Mouse (Mus musculus) cerebellum, adult 9-11 months (tissue): ENCODE results near the gene AB124611.
"Not testable (repeated sequence)": the region's sequence is repeated elsewhere in the genome, so short reads cannot be mapped to it uniquely, and the experiment has no call there.

Experiments used
- DNase-seq: peaks from one replicate; pipeline ENCODE4 v3.0.0; 2022

Gene AB124611

DNA sequence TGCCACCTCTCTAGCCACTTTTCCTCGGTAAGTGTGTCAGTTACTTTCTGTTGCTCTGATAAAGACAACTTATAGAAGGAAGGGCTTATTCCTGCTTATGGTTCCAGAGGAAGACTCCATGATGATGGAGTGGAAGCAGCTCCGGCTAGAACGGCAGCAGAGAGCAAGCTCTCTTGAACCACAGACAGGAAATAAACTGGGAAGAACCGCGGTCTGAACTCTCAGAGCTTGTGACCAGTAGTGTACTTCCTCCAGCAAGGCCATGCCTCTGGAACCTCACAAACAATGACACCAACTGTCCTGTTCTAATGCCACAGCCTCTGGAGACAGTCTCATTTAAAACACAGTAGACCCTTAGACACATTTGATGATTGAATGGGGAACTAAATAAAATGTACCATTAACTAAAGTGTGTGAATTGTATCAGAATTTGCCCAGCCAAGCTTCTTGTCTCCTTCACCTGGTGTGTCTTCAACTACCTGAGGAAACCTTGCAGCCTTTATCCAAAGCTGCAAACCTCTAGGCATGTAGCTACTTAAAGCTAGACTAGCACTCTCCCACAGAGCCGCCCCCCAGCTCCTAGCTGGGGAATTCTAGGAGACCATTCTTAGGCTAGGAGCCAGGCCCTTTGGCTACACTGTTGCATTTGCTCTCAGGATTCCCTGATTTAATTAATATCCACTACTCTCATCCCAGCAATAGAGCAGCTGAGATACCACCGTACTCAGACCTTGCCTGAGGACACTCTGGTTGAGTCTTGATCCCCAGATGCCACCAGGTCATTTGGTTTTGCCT, 637 bp upstream of the AB124611 start:
- DNase-seq: no peak

DNA sequence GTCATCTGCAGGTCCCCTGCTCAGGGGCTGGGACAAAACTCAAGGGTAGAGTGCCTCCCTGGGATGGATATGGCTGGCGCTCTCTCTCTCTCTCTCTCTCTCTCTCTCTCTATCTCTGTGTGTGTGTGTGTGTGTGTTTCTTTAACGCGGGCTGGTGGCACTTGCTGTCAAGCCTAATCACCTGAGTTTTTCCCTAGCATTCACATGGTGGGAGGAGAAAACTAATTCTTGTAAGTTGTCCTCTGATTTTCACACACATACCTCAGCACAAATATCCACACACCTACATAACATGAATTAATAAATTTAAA, 613 bp downstream of the AB124611 start:
- no peak for DNase-seq

DNA sequence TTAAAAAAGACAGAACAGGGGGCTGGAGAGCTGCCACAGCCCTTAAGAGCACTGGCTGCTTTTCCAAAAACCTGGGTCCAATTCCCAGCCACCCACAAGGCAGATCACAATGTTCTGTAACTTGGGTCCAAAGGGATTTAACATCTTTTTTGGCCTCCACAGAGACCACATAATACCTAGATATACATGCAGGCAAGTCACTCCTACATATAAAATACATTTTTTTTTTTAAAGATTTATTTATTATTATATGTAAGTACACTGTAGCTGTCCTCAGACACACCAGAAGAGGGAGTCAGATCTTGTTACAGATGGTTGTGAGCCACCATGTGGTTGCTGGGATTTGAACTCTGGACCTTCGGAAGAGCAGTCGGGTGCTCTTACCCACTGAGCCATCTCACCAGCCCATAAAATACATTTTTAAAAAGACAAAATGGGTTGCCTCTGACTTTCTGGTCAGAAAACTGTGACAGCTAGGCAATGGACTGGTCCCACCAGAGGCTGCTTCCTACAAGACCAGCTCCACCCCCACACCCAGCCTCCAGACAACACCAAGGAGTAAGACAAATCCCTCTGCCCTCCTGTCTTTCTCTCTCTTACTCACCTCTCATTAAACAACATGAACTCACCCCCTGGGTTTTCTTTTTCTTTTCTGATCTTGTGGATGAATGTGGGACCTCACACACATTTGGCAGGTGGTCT, 1.3 kb downstream of the AB124611 start:
- DNase-seq: no peak

DNA sequence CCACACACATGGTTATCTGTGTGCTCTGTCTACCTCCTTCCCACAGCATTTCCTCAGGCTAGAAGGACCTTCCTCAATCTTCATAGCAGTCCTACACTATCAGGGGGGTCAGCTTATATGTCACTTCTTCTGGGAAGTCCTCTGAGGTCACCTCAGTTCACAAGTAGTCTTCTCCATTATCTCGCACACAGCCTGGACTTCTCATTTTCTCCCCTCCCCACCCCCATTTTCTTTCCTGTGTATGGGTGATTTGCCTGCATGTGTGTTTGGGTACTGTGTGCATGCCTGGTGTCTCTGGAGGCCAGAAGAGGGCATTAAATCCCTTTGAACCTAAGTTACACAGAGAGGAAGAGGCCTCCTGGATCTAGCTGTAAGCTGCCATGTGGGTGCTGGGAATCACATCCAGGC, 1.9 kb downstream of the AB124611 start:
- no peak for DNase-seq

DNA sequence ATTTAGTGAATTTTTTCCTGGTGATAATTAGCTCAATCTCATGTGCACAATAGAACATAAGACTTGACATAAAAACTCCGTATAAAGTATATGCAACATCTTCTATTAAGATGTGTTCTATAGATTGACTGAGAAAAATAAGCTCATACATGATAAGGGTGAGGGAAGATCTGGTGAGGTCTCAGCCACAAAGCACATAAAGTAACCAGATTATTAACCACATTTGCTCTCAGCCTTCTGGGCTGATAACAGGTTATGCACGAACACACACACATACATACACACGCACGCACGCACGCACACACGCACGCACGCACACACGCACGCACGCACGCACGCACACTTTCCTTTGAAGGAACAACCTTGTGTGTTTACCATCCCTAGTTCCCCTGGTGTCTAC, 10.5 kb downstream of the AB124611 start:
- DNase-seq: no peak

DNA sequence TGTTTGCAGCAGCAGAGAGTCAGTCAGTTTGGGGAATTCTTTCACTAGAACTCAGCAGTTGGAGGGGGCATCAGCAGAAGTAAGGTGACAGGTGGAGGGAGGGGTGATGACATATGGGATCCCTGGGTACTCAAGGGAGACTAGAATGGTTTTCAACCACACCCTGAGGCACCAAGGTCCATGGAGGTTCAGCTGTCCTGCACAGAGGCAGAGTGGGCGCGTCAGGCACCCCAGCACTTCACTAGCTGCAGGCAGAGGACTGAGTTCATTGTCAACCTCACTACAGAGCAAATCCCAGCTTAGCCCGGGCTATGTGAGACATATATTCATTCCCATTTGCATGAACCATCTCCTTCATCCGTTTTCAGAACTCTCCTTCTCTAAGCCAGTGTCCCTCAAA, 11.0 kb downstream of the AB124611 start:
- DNase-seq: no peak

DNA sequence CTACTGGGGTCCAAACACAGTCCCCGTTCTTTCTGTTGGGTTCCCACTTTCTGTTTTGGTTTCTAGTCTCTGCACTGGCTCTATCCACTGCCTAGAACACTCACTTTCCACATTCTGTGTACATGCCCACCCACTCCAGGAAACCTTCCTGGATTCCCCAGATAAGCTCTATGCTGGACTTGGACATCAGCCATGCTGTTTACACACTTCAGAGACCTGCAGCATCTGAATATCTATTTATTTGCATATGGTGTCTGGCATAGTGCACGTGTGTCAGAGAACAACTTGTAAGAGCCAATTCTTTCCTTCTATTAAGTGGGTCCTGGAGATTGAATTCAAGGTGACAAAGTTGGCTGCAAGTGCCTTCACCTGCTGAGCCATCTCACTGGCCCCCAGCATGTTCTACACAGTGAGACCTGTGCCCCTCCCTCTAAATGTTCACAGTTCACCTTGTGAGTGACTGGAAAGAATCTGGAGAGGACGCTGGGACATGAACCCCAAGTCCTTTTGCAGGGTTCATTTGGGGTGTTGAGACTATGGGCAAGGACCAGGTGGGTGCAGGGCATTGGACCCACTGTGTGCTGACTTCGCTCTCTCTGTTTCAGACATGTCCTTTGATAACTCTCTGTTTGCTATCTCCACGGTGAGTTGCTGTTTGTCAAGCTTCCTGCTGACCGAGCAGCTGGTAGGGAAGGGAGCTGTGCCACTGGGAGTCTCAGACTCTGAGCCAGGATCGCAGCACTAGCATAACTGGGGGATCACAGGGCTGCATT, 14.2 kb downstream of the AB124611 start:
- DNase-seq: no peak

DNA sequence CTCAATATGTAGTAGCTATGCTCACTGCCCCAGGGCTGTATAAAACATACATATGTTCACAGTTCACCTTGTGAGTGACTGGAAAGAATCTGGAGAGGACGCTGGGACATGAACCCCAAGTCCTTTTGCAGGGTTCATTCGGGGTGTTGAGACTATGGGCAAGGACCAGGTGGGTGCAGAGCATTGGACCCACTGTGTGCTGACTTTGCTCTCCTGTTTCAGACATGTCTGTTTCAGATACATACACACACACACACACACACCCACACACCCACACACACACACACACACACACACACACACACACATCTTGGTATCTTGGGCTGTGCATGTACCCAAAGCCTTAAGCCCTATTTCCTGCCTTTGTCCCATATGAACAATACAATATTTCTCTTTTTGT, 16.0 kb downstream of the AB124611 start:
- not testable (repeated sequence) for DNase-seq

DNA sequence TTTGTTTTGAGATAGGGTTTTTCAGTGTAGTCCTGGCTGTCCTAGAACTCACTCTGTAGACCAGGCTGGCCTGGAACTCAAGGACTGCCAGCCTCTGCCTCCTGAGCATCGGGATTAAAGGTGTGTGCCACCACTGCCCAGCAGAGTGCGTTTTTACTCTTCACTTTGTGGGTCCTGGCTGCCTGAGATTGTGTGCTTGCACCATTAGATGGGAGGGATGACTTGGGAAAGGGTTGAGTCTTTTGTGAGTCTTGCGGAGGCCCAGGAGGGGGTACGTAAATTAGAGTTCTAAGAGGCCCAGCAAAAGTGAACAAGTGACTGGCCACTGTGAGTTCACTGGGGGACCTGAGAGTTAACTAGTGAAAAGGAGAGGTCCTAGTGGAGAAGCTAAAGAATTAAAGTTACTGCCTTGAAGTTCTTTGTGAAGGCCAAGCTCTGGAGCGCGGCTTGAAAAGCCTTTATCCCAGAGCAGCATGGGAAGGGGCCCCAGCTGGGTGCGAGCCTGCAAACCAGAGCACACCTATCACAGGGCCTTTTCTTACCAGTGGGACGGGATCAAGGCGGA, 19.5 kb downstream of the AB124611 start:
- DNase-seq: no peak

DNA sequence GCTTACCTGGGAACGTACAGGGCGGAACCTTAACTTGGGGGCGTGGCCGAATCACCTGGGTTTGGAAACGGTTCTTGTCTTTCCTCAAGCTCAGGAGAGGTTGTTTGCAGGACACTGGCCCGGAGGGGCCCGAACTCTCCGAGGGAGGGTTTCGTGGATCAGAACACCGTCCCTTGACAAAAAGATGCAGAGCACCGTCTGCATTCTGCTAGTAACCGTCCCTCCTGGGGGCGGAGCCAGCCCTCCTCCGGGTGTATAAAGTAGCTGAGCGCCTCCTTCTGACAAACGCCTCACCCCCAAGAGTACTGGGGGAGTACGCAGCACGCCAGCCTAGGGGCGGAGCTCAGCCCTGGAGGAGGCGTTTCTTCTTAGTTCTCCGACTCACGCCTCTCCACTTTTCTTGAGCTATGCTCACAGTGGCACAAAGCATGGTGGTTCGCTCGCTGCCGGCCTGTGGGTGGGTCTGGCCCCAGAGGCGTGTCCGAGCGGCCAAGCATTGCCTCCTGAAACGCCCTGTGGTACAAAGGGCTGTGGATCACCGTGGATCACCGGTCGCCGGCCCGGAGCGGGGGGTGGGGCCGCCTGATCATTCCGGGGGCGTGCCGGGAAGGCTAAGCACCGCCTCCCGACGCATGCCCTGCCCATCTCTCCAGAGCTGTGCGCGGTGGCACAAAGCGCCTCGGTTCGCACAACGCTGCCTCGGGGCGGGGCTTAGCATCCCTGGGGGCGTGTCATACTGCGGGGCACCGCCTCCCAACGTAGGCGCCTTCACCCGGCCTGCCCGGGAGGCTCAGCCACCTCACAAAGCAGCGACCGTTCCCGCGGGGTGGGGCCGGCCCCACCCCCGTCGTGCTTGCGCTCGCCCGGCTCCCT, 20.2 kb downstream of the AB124611 start:
- DNase-seq: peak; percentile 99

DNA sequence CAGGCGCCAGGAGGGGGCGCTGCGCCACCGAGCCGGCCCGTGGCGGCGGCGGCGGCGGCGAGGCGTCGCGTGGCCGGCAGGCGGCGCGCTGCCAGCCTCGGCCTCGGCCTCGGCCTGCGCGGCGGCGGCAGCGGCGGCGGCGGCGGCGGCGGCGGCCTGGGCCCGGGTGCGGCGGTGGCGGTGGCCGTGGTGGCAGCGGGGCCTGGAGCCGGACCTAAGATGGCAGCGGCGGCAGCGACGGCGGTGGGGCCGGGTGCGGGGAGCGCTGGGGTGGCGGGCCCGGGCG, 20.8 kb downstream of the AB124611 start, which contains the start of gene Carm1:
Gene Carm1, plus strand, starts transcription at position 106 of the 286 bp plus-strand sequence.
- DNase-seq: no peak

DNA sequence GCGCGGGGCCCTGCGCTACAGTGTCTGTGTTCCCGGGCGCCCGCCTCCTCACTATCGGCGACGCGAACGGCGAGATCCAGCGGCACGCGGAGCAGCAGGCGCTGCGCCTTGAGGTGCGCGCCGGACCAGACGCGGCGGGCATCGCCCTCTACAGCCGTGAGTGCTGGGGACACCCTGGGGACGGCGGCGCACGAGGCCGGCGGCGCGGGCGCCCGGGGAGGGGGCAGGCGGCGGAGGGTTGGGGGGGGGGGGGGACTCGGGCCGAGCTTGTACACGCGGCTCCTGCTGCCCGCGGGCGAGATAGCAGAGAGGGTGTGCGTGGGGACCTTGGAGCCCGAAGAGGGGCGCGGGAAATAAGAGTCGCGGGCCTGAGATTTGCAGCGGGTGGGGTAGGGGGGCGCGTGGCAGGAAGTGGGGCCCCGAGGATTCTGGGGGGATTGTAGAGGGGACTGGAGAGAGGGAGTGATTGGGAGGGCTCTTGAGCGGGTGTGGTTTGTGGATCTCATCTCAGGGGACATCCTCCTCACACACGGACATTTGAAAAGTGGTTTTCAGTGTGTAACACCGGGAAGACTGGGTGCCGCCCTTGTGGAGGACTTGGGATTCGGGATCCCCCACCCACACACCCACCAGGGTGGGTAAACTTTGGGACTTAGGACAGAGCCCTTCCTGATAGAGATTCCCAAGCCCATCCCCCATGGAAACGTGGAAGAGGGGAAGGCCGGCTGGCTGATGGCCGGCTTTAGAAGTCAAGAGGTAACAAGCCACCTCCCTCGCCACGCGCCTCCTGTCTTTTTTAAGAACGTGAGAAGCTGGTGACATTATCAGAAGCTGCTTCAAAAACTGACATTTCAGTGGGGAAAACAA, 21.3 kb downstream of the AB124611 start:
- peak; percentile 80 for DNase-seq

DNA sequence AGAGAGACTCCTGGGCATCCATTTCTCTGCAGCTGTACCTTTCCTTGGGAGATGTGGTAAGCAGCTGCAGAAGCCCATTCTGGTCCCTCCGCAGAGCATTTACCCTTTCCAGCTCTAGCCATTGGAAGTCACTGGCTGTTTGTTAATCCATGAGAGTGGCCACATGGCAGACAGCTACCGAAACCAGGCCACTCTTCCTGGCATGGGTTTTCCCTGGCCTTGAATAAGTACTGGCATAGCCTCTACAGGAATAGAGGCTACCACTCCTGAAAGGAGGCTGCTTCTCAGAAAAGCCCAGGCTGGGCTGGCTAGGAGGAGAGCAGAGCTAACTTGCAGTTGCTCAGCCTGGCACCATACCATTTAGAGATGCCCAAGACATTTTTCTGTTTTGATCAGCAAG, 25.1 kb downstream of the AB124611 start:
- DNase-seq: no peak

DNA sequence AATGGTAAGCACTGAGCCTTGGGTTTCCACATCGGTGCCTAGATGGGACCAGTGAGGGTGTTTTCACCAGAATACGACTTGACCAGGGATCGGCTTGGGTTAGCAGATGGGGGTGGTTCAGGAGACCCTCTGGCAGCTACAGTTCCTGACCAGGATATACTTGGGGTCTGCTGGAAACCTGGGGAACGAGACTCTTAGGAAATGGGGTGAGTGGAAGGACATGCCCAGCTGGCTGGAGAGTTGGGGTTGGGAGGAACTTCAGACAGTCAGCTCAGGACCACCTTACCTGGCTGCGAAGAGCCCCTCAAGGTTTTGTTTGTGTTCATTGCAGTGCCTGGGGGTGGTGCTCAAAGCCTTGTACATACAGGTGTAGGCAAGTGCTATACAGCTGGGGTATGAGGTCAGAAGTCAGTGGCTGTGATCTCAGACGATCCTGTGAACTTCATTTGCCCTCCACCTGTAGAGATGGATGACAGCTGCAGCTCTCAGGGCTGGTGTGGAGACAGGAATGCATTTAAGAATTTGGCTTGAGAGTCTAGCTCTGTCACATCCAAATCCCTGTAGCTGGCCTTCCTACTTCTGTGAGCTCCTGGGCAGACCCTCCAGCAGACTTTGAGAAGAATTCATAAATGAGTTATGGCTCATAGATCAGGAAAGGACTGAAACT, 27.8 kb downstream of the AB124611 start:
- DNase-seq: no peak

DNA sequence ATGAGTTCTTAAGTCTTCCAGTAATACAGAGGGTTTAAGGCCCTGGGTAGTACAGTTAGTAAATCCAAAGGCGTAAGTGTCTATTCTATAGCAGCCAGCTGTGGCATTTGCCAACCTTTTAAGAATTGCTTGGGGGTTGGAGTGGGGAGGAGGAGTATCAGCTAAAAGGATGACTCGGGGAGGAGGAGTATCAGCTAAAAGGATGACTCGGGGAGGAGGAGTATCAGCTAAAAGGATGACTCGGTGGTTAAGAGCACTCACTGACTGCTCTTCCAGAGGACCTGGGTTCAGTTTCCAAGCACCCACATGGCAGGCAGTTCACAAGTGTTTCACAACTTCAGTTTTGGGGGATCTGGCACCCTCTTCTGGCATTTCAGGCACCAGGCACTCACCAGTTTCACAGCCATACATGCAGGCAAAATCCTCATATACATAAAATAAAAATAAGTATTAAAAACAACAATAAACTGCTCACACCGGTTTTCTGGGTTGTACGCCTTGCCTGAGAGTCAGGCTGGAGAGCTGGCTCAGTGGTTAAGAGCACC, 29.3 kb downstream of the AB124611 start:
- DNase-seq: no peak

DNA sequence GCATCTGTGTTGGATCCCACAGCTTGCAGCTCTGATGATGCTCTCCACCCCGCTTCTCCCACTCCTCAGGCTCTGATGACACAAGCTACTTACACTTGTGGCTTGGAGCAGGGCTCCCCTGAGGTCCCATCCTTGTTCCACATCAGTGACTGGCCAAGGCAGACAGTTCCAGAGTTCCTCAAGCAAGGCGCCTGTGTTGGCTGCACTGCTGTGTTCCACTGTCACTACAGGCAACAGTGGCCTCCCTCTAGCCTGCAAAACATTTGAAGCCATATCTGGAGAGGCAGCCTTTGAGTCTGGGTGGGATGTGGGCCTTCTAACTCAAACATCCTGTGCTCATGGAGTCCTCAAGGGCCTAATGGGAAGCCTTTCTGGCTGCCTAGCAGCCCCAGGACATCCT, 31.0 kb downstream of the AB124611 start:
- no peak for DNase-seq

DNA sequence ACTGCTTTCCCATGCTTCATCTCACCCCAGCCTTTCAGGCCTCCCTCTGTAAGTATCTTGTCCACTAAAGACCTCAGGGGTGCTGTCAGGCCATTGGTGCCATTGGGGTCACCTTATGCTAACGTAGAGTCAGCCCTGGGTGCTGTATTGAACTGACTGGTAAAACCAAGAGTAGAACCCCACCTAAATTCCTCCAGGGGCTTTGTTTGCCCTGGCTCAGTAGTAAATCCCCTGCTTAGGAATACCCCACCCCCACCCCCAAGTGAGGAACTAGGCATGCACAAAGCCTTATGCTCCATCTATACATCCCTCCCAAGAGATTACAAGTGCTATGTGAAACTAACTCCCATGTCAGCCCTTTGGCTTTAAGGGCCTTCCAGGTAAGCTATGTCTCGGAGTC, 31.6 kb downstream of the AB124611 start:
- no peak for DNase-seq

DNA sequence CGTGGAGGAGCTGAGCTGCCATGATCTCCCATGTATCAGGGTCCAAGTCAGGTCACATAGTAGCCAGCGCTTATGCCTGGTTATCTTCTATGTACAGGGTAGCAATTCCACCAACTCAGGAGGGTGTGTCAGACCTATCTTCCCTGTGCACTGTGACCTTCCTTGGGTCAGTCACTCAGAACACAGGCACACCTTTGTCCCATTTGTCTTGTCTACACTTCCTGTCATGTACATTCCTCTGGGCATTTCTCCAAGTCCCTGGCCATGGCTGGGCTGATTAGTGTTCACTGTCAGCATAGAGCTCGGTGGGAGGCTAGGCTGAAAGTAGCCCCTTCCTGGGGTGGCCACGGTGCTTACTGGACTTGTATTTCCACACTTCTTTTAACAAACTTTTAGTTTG, 32.4 kb downstream of the AB124611 start:
- no peak for DNase-seq

DNA sequence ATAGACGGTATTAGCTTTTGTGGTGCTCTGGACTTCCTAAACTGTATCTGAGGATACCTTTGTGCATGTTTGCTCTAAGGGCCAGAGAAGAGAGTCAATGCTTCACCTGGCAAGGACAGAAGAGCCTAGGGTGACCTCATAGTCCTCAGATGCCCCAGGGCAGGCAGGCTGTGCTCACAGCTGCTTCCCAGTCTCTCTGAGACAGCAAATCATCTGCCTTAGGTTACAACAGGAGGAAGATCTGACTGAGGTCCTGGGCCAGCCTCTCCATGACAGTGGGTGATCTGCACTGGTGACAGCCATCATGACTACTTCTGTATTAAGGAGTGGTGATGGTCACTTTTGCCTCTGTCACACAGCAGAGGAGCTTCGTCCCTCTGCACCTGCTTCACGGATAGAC, 33.2 kb downstream of the AB124611 start:
- DNase-seq: no peak

DNA sequence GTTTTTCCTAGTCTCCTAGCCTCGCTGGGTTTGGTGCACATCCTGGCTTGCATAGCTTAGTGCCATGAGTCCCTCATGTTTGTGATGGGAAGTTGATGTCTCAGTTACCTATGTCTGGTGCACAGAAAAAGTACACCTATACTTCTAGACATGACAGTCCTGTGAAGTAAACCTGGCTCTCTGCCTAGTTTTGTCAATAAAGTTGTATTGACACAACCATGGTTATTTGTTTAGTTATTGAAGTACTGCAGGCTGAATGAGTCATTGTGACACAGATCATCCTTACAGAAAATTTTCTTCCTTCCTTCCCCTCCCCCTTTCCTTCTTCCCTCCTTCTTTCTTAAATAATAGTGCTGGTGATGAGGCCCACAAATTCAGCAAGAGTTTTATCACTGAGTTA, 38.4 kb downstream of the AB124611 start:
- no peak for DNase-seq
